Mouse (Mus musculus) brain, embryonic 14.5 days (tissue): ENCODE measurements at regions not wholly inside any gene's neighbourhood (a gene's known extent, or its start where the extent isn't known, plus 50 kb on each side); places are given as distances from the start of the nearest gene placed in this dataset.

Experiments used
- CTCF ChIP-seq: fragments of 200-500 bp; IDR thresholded peaks from 2 replicates; pipeline ENCODE4 v1.5.1; 2012; ENCODE audit warnings: inconsistent platforms, mild to moderate bottlenecking, moderate library complexity, borderline replicate concordance; ENCODE audit not compliant: insufficient read depth, insufficient read length; ENCODE audit errors: extremely low read depth
- POLR2A ChIP-seq: fragments of 200-500 bp; IDR thresholded peaks from 2 replicates; pipeline ENCODE4 v1.6.1; 2012; ENCODE audit warnings: mild to moderate bottlenecking, inconsistent platforms, borderline replicate concordance; ENCODE audit not compliant: poor library complexity, insufficient read depth, insufficient read length, severe bottlenecking; ENCODE audit errors: extremely low read depth

- TF ChIP-seq CTCF (no peak), POLR2A (no peak)
These were observed 145.3 kb upstream of the Haao start for GRCm38 (mm10) chr17:83993028-83993427.
